Mouse (Mus musculus): ENCODE results near the gene Apbb1ip. TPM values are rescaled to one million over a fixed set of nuclear protein-coding genes. Genes with fewer than 3 reads are reported as not detected.

Apbb1ip gene
- 9.1 and 12.0 TPM in 2 replicates for polyA plus RNA-seq (2014; fragmentation: Nextera tagmentation; extraction: Ambion mirVana)

- Histone ChIP-seq H3K27ac (ENCODE audit: low read depth, low read length) (peak within 1 kb of the TSS; percentile 67), H3K4me3 (ENCODE audit: low read depth, low read length) (peak within 1 kb of the TSS; percentile 65), H3K4me2 (peak within 1 kb of the TSS; percentile 84), H3K9ac (ENCODE audit: low read depth, low read length) (peak within 1 kb of the TSS; percentile 79), H3K36me3 (ENCODE audit: control insufficient read depth, insufficient read depth, low read length) (no peaks in the 10 kb centered on the region), H3K4me1 (replicated peaks; ENCODE audit: control insufficient read depth, insufficient read depth, low read length) (peaks cover 10% of the 10 kb centered on the region), H3K9me3 (ENCODE audit: control insufficient read depth, low read length) (no peaks in the 10 kb centered on the region), H3K27me3 (replicated peaks; ENCODE audit: control insufficient read depth, insufficient read depth, low read length) (no peaks in the 10 kb centered on the region)
- no peak for DNase-seq (ENCODE audit: low spot score)
- 18% methylated on average over 9 of the region's 9 CpGs for WGBS
- ATAC-seq (replicated peaks; ENCODE audit: low FRiP score) = peak; percentile 43
Measured at GRCm38 (mm10) chr2:22773549-22774180, at the start of gene Apbb1ip. TSS of gene Apbb1ip (plus strand) at chr2:22774094.

DNA sequence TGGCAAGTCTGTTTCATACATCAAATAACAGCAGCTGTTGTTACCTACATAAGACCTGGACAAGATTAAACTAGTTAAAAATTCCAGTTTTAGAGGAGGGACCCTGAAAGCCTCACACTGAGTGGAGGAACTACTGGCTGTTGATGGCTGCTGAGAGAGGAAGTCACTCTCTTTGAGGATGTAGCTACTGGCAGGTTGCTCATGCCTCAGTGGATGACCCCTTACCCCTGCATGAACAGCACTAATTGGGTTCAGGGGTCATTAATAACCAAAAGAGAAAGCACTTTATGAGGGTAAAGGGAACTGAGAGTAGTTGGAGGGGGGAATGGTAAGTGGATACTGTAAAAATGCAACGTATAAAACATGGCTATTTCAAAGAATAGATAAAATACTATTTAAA is 46.8 kb upstream of the Apbb1ip start:
- no peak overlapping the region for H3K27ac ChIP-seq (ENCODE audit: low read depth, low read length)
- no peaks in the 10 kb centered on the region for H3K4me1 ChIP-seq (replicated peaks; ENCODE audit: control insufficient read depth, insufficient read depth, low read length)
- H3K9ac ChIP-seq (ENCODE audit: low read depth, low read length) = no peak overlapping the region
- WGBS = 70% methylated on average over 1 of the region's 1 CpGs
- H3K36me3 ChIP-seq (ENCODE audit: control insufficient read depth, insufficient read depth, low read length) = no peaks in the 10 kb centered on the region
- DNase-seq (ENCODE audit: low spot score) (no peak), ATAC-seq (replicated peaks; ENCODE audit: low FRiP score) (no peak)
- H3K27me3 ChIP-seq (replicated peaks; ENCODE audit: control insufficient read depth, insufficient read depth, low read length) = no peaks in the 10 kb centered on the region
- H3K9me3 ChIP-seq (ENCODE audit: control insufficient read depth, low read length) = no peaks in the 10 kb centered on the region
- no peak overlapping the region for H3K4me3 ChIP-seq (ENCODE audit: low read depth, low read length)
- H3K4me2 ChIP-seq = no peak overlapping the region

DNA sequence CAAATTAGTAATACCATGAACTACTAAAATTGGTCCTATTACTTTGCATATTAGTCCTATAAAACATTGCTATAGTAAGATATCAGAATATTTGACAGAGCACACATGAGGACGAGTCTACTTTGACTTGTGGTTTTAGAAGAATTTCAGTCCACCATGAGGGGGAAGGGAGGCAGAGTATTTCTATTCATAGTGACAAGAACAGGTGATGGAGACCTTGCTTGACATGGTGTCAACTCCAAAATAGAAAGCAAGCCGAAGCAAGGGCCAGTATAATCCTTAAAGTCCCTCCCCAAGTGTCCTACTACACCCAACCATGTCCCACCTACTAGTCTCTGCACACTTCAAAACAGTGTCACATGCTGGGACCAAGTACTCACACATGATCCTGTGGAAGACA is 37.8 kb upstream of the Apbb1ip start:
- no peak overlapping the region for H3K4me3 ChIP-seq (ENCODE audit: low read depth, low read length)
- H3K9me3 ChIP-seq (ENCODE audit: control insufficient read depth, low read length) = no peaks in the 10 kb centered on the region
- H3K4me1 ChIP-seq (replicated peaks; ENCODE audit: control insufficient read depth, insufficient read depth, low read length) = no peaks in the 10 kb centered on the region
- ATAC-seq (replicated peaks; ENCODE audit: low FRiP score) (no peak), DNase-seq (ENCODE audit: low spot score) (no peak)
- no peak overlapping the region for H3K9ac ChIP-seq (ENCODE audit: low read depth, low read length)
- H3K27ac ChIP-seq (ENCODE audit: low read depth, low read length) = no peak overlapping the region
- 78% methylated on average over 2 of the region's 2 CpGs for WGBS
- H3K36me3 ChIP-seq (ENCODE audit: control insufficient read depth, insufficient read depth, low read length) = no peaks in the 10 kb centered on the region
- no peak overlapping the region for H3K4me2 ChIP-seq
- no peaks in the 10 kb centered on the region for H3K27me3 ChIP-seq (replicated peaks; ENCODE audit: control insufficient read depth, insufficient read depth, low read length)

- no peak overlapping the region for H3K27ac ChIP-seq (ENCODE audit: low read depth, low read length)
- WGBS = 58% methylated on average over 1 of the region's 1 CpGs
- ATAC-seq (replicated peaks; ENCODE audit: low FRiP score) (no peak), DNase-seq (ENCODE audit: low spot score) (no peak)
- no peaks in the 10 kb centered on the region for H3K9me3 ChIP-seq (ENCODE audit: control insufficient read depth, low read length)
- no peaks in the 10 kb centered on the region for H3K36me3 ChIP-seq (ENCODE audit: control insufficient read depth, insufficient read depth, low read length)
- no peak overlapping the region for H3K4me3 ChIP-seq (ENCODE audit: low read depth, low read length)
- no peak overlapping the region for H3K4me2 ChIP-seq
- no peaks in the 10 kb centered on the region for H3K4me1 ChIP-seq (replicated peaks; ENCODE audit: control insufficient read depth, insufficient read depth, low read length)
- no peaks in the 10 kb centered on the region for H3K27me3 ChIP-seq (replicated peaks; ENCODE audit: control insufficient read depth, insufficient read depth, low read length)
- no peak overlapping the region for H3K9ac ChIP-seq (ENCODE audit: low read depth, low read length)
Measured at GRCm38 (mm10) chr2:22739369-22739768, 34.5 kb upstream of the Apbb1ip start.

DNA sequence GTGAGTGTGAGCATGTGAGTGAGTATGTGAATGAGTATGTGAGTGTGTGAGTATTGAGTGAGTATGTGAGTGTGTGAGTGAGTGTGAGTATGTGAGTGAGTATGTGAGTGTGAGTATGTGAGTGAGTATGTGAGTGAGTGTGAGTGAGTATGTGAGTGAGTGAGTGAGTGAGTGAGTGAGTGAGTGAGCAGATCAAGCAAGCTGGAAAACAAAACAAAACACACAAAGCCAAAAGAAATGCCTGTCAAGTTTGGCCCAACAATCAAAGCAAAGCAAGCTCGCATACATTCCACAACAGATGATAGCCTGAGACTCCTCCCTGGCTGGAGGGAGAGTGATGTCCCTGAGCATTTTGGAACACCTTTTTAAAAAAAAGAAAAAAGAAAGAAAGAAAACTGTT is 33.5 kb upstream of the Apbb1ip start:
- 81% methylated on average over 1 of the region's 1 CpGs for WGBS
- no peak for ATAC-seq (replicated peaks; ENCODE audit: low FRiP score)
- no peak overlapping the region for H3K4me2 ChIP-seq

DNA sequence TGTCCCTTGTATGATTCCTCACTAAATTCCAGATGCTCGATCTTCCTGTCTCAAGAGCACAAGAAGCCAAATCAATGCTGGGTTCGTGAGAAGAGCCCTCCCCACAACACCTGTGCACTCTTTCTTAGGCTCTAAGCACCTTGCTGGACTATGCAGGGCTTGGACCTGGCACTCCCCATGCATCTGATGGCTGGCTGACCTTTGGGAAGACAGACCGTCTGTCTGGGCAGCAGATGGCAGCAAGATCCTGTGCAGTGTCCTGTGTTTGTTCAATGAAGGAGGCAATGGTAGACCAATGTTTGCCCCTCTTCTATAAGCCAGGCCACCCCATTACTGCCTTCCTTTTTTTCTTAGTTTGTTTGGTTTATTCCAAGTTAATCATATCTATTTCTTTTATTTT is 32.7 kb upstream of the Apbb1ip start:
- ATAC-seq (replicated peaks; ENCODE audit: low FRiP score) = no peak
- no peak for DNase-seq (ENCODE audit: low spot score)
- Histone ChIP-seq H3K27me3 (replicated peaks; ENCODE audit: control insufficient read depth, insufficient read depth, low read length) (no peaks in the 10 kb centered on the region), H3K9me3 (ENCODE audit: control insufficient read depth, low read length) (no peaks in the 10 kb centered on the region), H3K36me3 (ENCODE audit: control insufficient read depth, insufficient read depth, low read length) (no peaks in the 10 kb centered on the region), H3K27ac (ENCODE audit: low read depth, low read length) (no peak overlapping the region), H3K4me1 (replicated peaks; ENCODE audit: control insufficient read depth, insufficient read depth, low read length) (no peaks in the 10 kb centered on the region), H3K4me3 (ENCODE audit: low read depth, low read length) (no peak overlapping the region), H3K9ac (ENCODE audit: low read depth, low read length) (no peak overlapping the region), H3K4me2 (no peak overlapping the region)
- 68% methylated on average over 3 of the region's 3 CpGs for WGBS

More for the DNA sequence above, 33.5 kb upstream of the Apbb1ip start:
- Histone ChIP-seq H3K9ac (ENCODE audit: low read depth, low read length) (no peak overlapping the region), H3K36me3 (ENCODE audit: control insufficient read depth, insufficient read depth, low read length) (no peaks in the 10 kb centered on the region), H3K4me3 (ENCODE audit: low read depth, low read length) (no peak overlapping the region), H3K9me3 (ENCODE audit: control insufficient read depth, low read length) (no peaks in the 10 kb centered on the region), H3K27ac (ENCODE audit: low read depth, low read length) (no peak overlapping the region), H3K4me1 (replicated peaks; ENCODE audit: control insufficient read depth, insufficient read depth, low read length) (no peaks in the 10 kb centered on the region), H3K27me3 (replicated peaks; ENCODE audit: control insufficient read depth, insufficient read depth, low read length) (no peaks in the 10 kb centered on the region)
- DNase-seq (ENCODE audit: low spot score) = no peak

DNA sequence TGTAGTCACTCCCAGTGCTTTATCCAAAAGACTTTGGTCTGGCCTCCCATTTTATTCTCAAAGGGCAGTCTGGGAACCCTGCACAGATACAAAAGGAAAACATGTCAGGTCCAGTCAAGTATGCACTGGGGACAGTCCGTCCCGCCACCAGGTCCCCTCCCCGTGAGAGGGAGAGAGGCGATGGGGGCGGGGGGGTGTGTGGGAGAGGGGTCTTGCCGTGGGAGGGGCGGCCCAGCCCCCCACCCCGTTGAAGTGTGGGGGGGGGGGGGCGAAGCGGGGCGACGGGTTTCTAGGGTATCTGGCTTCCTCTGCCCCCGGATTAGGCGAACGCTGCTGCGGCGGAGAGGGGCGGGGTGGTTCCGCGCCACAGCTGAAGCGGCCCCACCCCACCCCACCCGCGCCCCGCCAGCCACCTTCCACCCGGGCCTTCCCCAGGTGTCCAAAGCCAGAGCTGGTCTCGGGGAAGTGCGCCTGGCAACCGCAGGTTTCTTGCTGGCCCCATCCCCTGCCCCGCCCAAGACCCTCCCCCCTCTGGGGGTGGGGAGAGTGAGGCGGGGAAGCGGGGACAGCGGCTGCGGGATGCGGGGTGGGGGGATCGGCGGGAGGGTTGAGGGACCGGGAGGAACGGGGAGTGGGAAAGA is 29.7 kb upstream of the Apbb1ip start:
- H3K4me1 ChIP-seq (replicated peaks; ENCODE audit: control insufficient read depth, insufficient read depth, low read length) = no peaks in the 10 kb centered on the region
- WGBS = 0% methylated on average over 20 of the region's 38 CpGs
- H3K27me3 ChIP-seq (replicated peaks; ENCODE audit: control insufficient read depth, insufficient read depth, low read length) = no peaks in the 10 kb centered on the region
- no peaks in the 10 kb centered on the region for H3K36me3 ChIP-seq (ENCODE audit: control insufficient read depth, insufficient read depth, low read length)
- no peak overlapping the region for H3K9ac ChIP-seq (ENCODE audit: low read depth, low read length)
- DNase-seq (ENCODE audit: low spot score) (peak; percentile 74), ATAC-seq (replicated peaks; ENCODE audit: low FRiP score) (no peak)
- H3K9me3 ChIP-seq (ENCODE audit: control insufficient read depth, low read length) = no peaks in the 10 kb centered on the region
- no peak overlapping the region for H3K4me2 ChIP-seq
- no peak overlapping the region for H3K4me3 ChIP-seq (ENCODE audit: low read depth, low read length)
- H3K27ac ChIP-seq (ENCODE audit: low read depth, low read length) = no peak overlapping the region

DNA sequence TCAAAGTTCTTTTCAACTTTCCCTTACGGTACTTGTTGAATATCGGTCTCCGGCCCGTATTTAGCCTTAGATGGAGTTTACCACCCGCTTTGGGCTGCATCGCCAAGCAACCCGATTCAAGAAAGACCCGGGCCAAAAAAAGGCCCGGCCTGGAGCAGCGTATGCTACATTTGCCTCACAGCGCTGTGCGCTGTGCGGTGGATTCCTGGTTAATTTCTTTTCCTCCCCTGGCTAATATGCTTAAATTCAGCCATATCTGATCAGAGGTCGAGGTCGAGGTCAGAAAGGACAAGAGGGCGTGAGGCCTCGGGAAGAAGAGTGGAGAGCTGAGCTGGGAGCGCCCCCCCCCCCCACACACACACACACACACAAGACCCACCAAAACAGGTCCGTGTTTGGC is 29.0 kb upstream of the Apbb1ip start:
- H3K9ac ChIP-seq (ENCODE audit: low read depth, low read length) = no peak overlapping the region
- no peak overlapping the region for H3K27ac ChIP-seq (ENCODE audit: low read depth, low read length)
- no peak overlapping the region for H3K4me3 ChIP-seq (ENCODE audit: low read depth, low read length)
- no peak for ATAC-seq (replicated peaks; ENCODE audit: low FRiP score)
- no peak for DNase-seq (ENCODE audit: low spot score)
- no peaks in the 10 kb centered on the region for H3K4me1 ChIP-seq (replicated peaks; ENCODE audit: control insufficient read depth, insufficient read depth, low read length)
- no peaks in the 10 kb centered on the region for H3K36me3 ChIP-seq (ENCODE audit: control insufficient read depth, insufficient read depth, low read length)
- H3K27me3 ChIP-seq (replicated peaks; ENCODE audit: control insufficient read depth, insufficient read depth, low read length) = no peaks in the 10 kb centered on the region
- no peaks in the 10 kb centered on the region for H3K9me3 ChIP-seq (ENCODE audit: control insufficient read depth, low read length)
- no peak overlapping the region for H3K4me2 ChIP-seq
- WGBS = 6% methylated on average over 19 of the region's 19 CpGs

GRCm38 (mm10) chr2:22746785-22747184 is 27.1 kb upstream of the Apbb1ip start:
- H3K27ac ChIP-seq (ENCODE audit: low read depth, low read length) = no peak overlapping the region
- no peaks in the 10 kb centered on the region for H3K9me3 ChIP-seq (ENCODE audit: control insufficient read depth, low read length)
- H3K4me2 ChIP-seq = no peak overlapping the region
- H3K4me3 ChIP-seq (ENCODE audit: low read depth, low read length) = no peak overlapping the region
- no peak overlapping the region for H3K9ac ChIP-seq (ENCODE audit: low read depth, low read length)
- no peaks in the 10 kb centered on the region for H3K4me1 ChIP-seq (replicated peaks; ENCODE audit: control insufficient read depth, insufficient read depth, low read length)
- H3K27me3 ChIP-seq (replicated peaks; ENCODE audit: control insufficient read depth, insufficient read depth, low read length) = no peaks in the 10 kb centered on the region
- DNase-seq (ENCODE audit: low spot score) (no peak), ATAC-seq (replicated peaks; ENCODE audit: low FRiP score) (no peak)
- H3K36me3 ChIP-seq (ENCODE audit: control insufficient read depth, insufficient read depth, low read length) = no peaks in the 10 kb centered on the region
